Mouse (Mus musculus): ENCODE measurements around the gene Zscan26. TPM values are rescaled to one million over a fixed set of nuclear protein-coding genes. Genes with fewer than 3 reads are reported as not detected.
A peak's percentile ranks its signal among the peaks of the same experiment; 100 is the strongest.
"Not testable (repeated sequence)": the region's sequence is repeated elsewhere in the genome, so short reads cannot be mapped to it uniquely, and the experiment has no call there.

The Zscan26 gene
- polyA plus RNA-seq, 1 experiment from 2014 or later = 17.0 TPM

DNA sequence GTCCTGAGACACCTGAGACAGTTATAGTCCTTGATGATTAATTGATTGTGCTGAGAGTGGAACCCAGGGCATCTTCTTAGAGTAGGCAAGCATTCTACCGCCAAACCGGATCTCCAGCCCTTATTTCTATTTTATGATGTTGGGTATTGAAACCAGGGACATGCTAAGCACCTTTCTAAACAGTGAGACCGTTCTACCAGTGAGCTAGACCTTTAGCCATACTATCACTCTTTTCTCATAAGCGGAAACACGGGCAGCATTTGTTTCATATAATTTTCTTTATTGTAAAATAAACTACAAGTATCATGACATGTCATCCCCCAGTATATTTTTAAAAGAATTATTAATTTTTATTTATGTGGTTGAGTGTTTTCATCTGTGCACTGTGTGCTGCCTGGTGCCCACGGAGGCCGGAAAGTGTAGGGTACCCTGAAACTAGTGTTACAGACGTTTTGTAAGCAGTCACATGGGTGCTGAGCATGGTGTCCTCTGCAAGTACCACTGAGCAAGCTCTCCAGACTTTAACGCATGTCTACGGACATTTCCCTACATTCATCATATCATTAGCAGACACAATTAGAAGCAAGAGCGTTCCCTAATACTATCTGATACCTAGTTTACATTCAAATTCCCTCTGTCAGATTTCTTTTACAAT is 44.6 kb downstream of the Zscan26 start:
- no peaks in the 10 kb centered on the region for H3K36me3 ChIP-seq (ENCODE audit: inconsistent target)
- H3K79me2 ChIP-seq (ENCODE audit: inconsistent target) = no peaks in the 10 kb centered on the region
- H3K27ac ChIP-seq = no peak overlapping the region
- WGBS (ENCODE audit: missing documents) = 64% methylated on average over 11 of the region's 11 CpGs
- H3K4me3 ChIP-seq (ENCODE audit: inconsistent target) = peak overlapping the region; percentile 36; the same call in 1 of the 2 replicates

- WGBS (ENCODE audit: missing documents) = 3% methylated on average over 27 of the region's 27 CpGs
- H3K79me2 ChIP-seq (ENCODE audit: inconsistent target) = no peaks in the 10 kb centered on the region
- no peaks in the 10 kb centered on the region for H3K36me3 ChIP-seq (ENCODE audit: inconsistent target)
- peak overlapping the region; percentile 36 for H3K4me3 ChIP-seq (ENCODE audit: inconsistent target)
- H3K27ac ChIP-seq = no peak overlapping the region
Observed at GRCm38 (mm10) chr13:21407969-21408804, 45.3 kb downstream of the Zscan26 start.

DNA sequence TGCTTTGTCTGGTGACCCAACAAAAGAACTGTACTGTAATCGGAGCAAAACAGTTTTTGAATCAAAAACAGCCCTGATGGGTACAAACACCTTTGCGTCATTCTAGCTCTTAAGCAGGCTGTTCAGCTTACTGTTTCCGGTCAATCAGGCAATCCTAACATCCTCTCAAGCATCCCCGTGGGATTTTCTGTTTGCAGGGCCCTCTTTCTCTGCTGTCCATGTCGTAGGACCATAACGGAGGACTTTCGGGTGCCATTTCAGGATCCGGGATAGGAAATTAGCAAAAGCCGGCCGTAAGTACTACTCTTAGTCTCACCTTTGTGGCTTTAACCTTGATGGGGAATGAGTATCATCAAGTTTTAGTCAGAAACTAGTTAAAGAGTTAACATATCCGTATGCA is 46.2 kb downstream of the Zscan26 start:
- WGBS (ENCODE audit: missing documents) = 92% methylated on average over 11 of the region's 11 CpGs
- H3K27ac ChIP-seq = no peak overlapping the region

GRCm38 (mm10) chr13:21402848-21403247 is 50.7 kb downstream of the Zscan26 start:
- 3% methylated on average over 2 of the region's 2 CpGs for WGBS (ENCODE audit: missing documents)
- Histone ChIP-seq H3K36me3 (ENCODE audit: inconsistent target) (0 out of 2 replicates have a peak, but pooled peaks cover 11% of the 10 kb centered on the region), H3K79me2 (ENCODE audit: inconsistent target) (peaks cover 38% of the 10 kb centered on the region), H3K4me3 (ENCODE audit: inconsistent target) (peak overlapping the region; percentile 62), H3K27ac (peak overlapping the region; percentile 31)

More for the DNA sequence above, 46.2 kb downstream of the Zscan26 start:
- Histone ChIP-seq H3K79me2 (ENCODE audit: inconsistent target) (peaks cover 2% of the 10 kb centered on the region), H3K36me3 (ENCODE audit: inconsistent target) (no peaks in the 10 kb centered on the region), H3K4me3 (ENCODE audit: inconsistent target) (no peak overlapping the region)

DNA sequence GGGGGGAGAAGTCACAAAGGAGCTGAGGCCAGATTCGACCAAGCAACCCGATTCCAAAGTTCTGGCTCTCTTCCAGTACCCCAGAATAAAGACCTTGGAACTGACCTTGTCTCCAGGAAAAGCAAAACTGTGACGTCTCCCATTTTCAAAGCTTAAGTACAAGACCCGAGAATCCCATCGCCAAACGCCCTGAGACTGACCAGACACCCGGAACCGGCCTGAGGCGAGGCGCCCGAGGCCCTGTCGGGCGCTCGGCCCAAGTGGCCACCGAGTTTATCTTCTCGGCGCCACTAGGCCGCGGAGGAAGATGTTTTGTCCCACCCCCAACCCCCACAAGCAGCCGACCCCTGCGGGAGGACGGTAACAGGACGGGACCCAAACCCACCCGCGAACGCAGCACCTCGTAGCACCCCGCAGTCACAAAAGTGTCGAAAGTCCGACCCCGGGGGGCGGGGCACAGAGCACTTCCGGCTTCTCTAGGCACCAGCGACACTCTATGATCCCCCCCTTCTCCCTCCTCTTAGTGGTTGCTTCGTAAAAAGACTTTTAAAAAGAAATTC is 51.2 kb downstream of the Zscan26 start, which contains the start of gene Zkscan3:
Gene Zkscan3, minus strand, starts transcription at position 469 of the 560 bp plus-strand sequence.
- Histone ChIP-seq H3K27ac (peak within 1 kb of the TSS; percentile 31), H3K4me3 (ENCODE audit: inconsistent target) (peak within 1 kb of the TSS; percentile 62), H3K36me3 (ENCODE audit: inconsistent target) (0 out of 2 replicates have a peak, but pooled peaks cover 11% of the 10 kb centered on the region), H3K79me2 (ENCODE audit: inconsistent target) (peaks cover 38% of the 10 kb centered on the region)
- 3% methylated on average over 35 of the region's 35 CpGs for WGBS (ENCODE audit: missing documents)

DNA sequence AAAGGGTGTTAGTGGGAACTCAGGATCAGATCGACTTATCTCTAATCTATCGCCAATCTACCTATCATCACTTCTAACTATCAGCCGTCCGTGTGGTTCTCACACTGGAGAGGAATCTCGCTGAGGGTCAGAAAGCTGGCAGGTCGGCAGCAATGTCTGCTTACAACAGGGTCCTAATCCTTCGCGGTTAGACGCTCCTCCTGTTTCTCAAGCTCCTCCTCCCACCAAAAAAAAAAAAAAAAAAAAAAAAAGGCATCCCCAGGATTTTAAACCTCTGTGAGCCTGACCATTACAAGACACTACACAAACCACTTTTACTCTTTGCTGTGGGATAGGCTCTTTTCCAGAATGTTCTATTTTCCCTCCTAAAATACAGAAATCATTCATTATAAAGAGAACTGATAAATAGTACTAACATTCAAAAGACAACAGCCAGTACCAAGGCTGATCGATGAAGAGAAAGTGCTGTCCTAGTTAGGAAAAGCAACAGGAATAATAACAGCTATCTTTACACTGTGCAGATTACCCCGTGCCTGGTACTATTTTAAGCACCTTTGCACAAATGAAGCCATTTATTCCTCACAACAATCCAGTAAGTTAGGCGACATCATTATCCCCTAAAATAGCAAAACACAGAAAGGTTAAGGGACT is 51.8 kb downstream of the Zscan26 start:
- H3K27ac ChIP-seq = peak overlapping the region; percentile 31; the same call in 1 of the 2 replicates
- WGBS (ENCODE audit: missing documents) = 39% methylated on average over 12 of the region's 12 CpGs

DNA sequence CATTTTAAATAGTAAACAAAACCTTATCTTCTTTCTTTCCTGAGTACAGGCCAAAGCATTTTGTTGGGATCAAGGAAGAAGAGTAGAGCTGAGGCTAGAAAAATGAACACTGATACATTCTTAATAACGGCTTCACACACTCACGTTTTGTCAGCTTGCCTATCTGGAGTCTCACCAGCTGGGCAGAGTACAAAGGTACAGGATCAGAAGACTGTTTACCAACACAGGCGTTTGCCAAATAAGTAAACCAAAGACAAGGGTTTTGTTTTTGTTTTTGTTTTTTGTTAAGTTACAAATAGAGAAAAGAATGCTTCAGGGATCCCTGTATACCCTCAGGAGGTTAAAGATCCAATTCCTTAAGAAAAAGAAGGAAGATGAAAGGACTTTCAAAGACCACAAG is 52.4 kb downstream of the Zscan26 start:
- Histone ChIP-seq H3K4me3 (ENCODE audit: inconsistent target) (peak overlapping the region; percentile 62; the same call in 1 of the 2 replicates), H3K79me2 (ENCODE audit: inconsistent target) (peaks cover 38% of the 10 kb centered on the region), H3K27ac (no peak overlapping the region), H3K36me3 (ENCODE audit: inconsistent target) (peaks cover 11% of the 10 kb centered on the region; the same call in 1 of the 2 replicates)
- WGBS (ENCODE audit: missing documents) = 90% methylated on average over 3 of the region's 3 CpGs

More for the DNA sequence above, 51.8 kb downstream of the Zscan26 start:
- Histone ChIP-seq H3K4me3 (ENCODE audit: inconsistent target) (peak overlapping the region; percentile 62), H3K79me2 (ENCODE audit: inconsistent target) (peaks cover 38% of the 10 kb centered on the region), H3K36me3 (ENCODE audit: inconsistent target) (peaks cover 11% of the 10 kb centered on the region; the same call in 1 of the 2 replicates)

GRCm38 (mm10) chr13:21397486-21397885 is 56.0 kb downstream of the Zscan26 start:
- peaks cover 42% of the 10 kb centered on the region for H3K36me3 ChIP-seq (ENCODE audit: inconsistent target)
- WGBS (ENCODE audit: missing documents) = 85% methylated on average over 2 of the region's 2 CpGs
- no peak overlapping the region for H3K4me3 ChIP-seq (ENCODE audit: inconsistent target)
- peaks cover 38% of the 10 kb centered on the region for H3K79me2 ChIP-seq (ENCODE audit: inconsistent target)
- H3K27ac ChIP-seq = no peak overlapping the region

GRCm38 (mm10) chr13:21396048-21396447 is 57.5 kb downstream of the Zscan26 start:
- Histone ChIP-seq H3K36me3 (ENCODE audit: inconsistent target) (peaks cover 57% of the 10 kb centered on the region), H3K79me2 (ENCODE audit: inconsistent target) (peaks cover 23% of the 10 kb centered on the region)
- H3K4me3 ChIP-seq (ENCODE audit: inconsistent target); H3K27ac ChIP-seq: not testable (repeated sequence)
- WGBS (ENCODE audit: missing documents) = no CpG with 5 or more reads among the region's 18 CpGs

DNA sequence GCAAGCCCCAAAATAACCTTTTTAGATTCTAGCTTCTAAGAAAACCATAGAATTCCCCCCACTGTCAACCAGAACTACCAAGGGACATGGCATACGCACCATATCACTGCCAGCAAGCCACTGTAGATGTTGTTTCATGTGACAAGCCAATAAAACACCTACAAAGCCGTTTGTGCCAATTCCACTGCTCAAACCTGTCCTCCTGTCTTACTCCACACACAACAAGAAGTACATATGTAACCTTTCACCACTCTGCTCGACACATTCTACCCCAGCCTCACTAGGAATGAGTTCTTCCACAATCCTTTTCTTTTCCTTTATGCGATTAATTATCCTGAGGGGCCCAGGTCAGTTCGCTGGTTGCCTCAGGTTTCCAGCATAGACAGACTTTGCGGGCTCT is 57.9 kb downstream of the Zscan26 start:
- H3K36me3 ChIP-seq (ENCODE audit: inconsistent target) = peaks cover 61% of the 10 kb centered on the region
- peaks cover 19% of the 10 kb centered on the region for H3K79me2 ChIP-seq (ENCODE audit: inconsistent target)
- 100% methylated on average over 4 of the region's 6 CpGs for WGBS (ENCODE audit: missing documents)
- no peak overlapping the region for H3K4me3 ChIP-seq (ENCODE audit: inconsistent target)
- H3K27ac ChIP-seq = no peak overlapping the region

DNA sequence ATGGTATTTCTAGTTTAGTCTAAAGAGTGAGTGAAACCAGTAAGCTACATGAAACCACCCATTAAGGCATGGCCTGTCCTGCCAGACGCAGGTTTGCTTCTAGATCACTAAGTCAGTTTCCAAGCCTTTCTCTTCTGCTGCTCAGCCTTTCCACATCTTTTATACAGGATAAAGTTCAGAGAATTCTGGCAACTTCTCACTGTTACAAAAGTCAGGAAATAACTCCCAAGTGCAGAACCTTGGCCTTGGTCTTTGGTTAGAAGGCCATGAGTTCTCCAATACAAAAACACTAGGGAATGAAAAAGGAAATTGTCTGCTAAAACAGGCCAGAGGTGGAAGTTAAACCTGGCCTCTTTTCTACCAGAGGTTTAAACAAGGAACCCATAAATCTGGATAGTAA is 58.3 kb downstream of the Zscan26 start:
- H3K4me3 ChIP-seq (ENCODE audit: inconsistent target) = no peak overlapping the region
- H3K27ac ChIP-seq = no peak overlapping the region
- peaks cover 15% of the 10 kb centered on the region for H3K79me2 ChIP-seq (ENCODE audit: inconsistent target)
- 100% methylated on average over 1 of the region's 1 CpGs for WGBS (ENCODE audit: missing documents)
- peaks cover 65% of the 10 kb centered on the region for H3K36me3 ChIP-seq (ENCODE audit: inconsistent target)
